Mouse (Mus musculus) heart, postnatal 14 days (tissue): ENCODE data around the gene Epsti1. TPM values are rescaled to one million over a fixed set of nuclear protein-coding genes. Genes with fewer than 3 reads are reported as not detected.

ENCODE experiments used
- DNase-seq, 2 experiments: peaks; one replicate each; pipeline ENCODE4 v3.0.0; 2021 to 2022
- intact Hi-C: fragments of 180-260 bp; cut with DNase I; formaldehyde crosslinking; loops from one replicate; pipeline ENCODE4 v1.15.1; 2025
- total RNA-seq, 2 experiments: library from RNA; stranded (reverse); gene quantifications; 2 replicates each; pipeline ENCODE4 v1.2.3; 2021

Gene Epsti1
- total RNA-seq, 2 experiments from 2014 or later: 0.76 to 1.0 TPM

- intact Hi-C loops: loop anchor here (10.0 kb wide), 1 partner anchor 363 kb away; no protein-coding TSS in a partner anchor
- DNase-seq: no peak
Measured at GRCm38 (mm10) chr14:77921641-77922040, 17.6 kb downstream of the Epsti1 start.

GRCm38 (mm10) chr14:77923076-77923865 lies 19.2 kb downstream of the Epsti1 start:
- intact Hi-C loops: loop anchor here (10.0 kb wide), 1 partner anchor 362 kb away; no protein-coding TSS in a partner anchor
- no peak for DNase-seq

GRCm38 (mm10) chr14:77925414-77925813 lies 21.4 kb downstream of the Epsti1 start:
- DNase-seq: no peak
- intact Hi-C loops: loop anchor here (5.0 to 10.0 kb wide), 2 partner anchors 359 to 873 kb away; no protein-coding TSS in a partner anchor

GRCm38 (mm10) chr14:77926718-77927117 lies 22.7 kb downstream of the Epsti1 start:
- intact Hi-C loops: loop anchor here (5.0 to 10.0 kb wide), 2 partner anchors 358 to 874 kb away; no protein-coding TSS in a partner anchor
- DNase-seq: peak; percentile 9 to 54

GRCm38 (mm10) chr14:77928021-77928420 lies 24.0 kb downstream of the Epsti1 start:
- intact Hi-C loops: loop anchor here (1.0 to 10.0 kb wide), 3 partner anchors 357 to 876 kb away; no protein-coding TSS in a partner anchor
- DNase-seq: peak; percentile 64 to 83

- DNase-seq: no peak
- intact Hi-C loops: loop anchor here (1.0 to 10.0 kb wide), 3 partner anchors 356 to 876 kb away; no protein-coding TSS in a partner anchor
Measured at GRCm38 (mm10) chr14:77928653-77929052, 24.6 kb downstream of the Epsti1 start.

GRCm38 (mm10) chr14:77929139-77929678 lies 25.2 kb downstream of the Epsti1 start:
- intact Hi-C loops: loop anchor here (5.0 to 10.0 kb wide), 2 partner anchors 356 to 877 kb away; no protein-coding TSS in a partner anchor
- DNase-seq: no peak

- intact Hi-C loops: no loop called here
Measured at GRCm38 (mm10) chr14:77932150-77933047, 28.4 kb downstream of the Epsti1 start.

GRCm38 (mm10) chr14:77933243-77933642 lies 29.2 kb downstream of the Epsti1 start:
- intact Hi-C loops: no loop called here

More at GRCm38 (mm10) chr14:77932150-77933047, 28.4 kb downstream of the Epsti1 start:
- no peak for DNase-seq

GRCm38 (mm10) chr14:77934431-77934830 lies 30.4 kb downstream of the Epsti1 start:
- DNase-seq: no peak
- intact Hi-C loops: no loop called here

More at GRCm38 (mm10) chr14:77933243-77933642, 29.2 kb downstream of the Epsti1 start:
- DNase-seq: peak in 1 of 2 experiments; percentile 6

GRCm38 (mm10) chr14:77941105-77941504 lies 37.1 kb downstream of the Epsti1 start:
- intact Hi-C loops: no loop called here
- DNase-seq: no peak

GRCm38 (mm10) chr14:77942235-77942634 lies 38.2 kb downstream of the Epsti1 start:
- no peak for DNase-seq
- intact Hi-C loops: no loop called here

- DNase-seq: no peak
- intact Hi-C loops: no loop called here
Measured at GRCm38 (mm10) chr14:77942793-77943558, 38.9 kb downstream of the Epsti1 start.

- DNase-seq: no peak
Measured at GRCm38 (mm10) chr14:77961741-77962140, 57.7 kb downstream of the Epsti1 start.

GRCm38 (mm10) chr14:77963525-77963924 lies 59.5 kb downstream of the Epsti1 start:
- DNase-seq: no peak
- intact Hi-C loops: no loop called here

More at GRCm38 (mm10) chr14:77961741-77962140, 57.7 kb downstream of the Epsti1 start:
- intact Hi-C loops: no loop called here

GRCm38 (mm10) chr14:77971355-77971754 lies 67.3 kb downstream of the Epsti1 start:
- DNase-seq: no peak
- intact Hi-C loops: no loop called here

GRCm38 (mm10) chr14:77974221-77974620 lies 70.2 kb downstream of the Epsti1 start:
- intact Hi-C loops: no loop called here

GRCm38 (mm10) chr14:77975702-77976101 lies 71.7 kb downstream of the Epsti1 start:
- intact Hi-C loops: no loop called here
- DNase-seq: no peak

More at GRCm38 (mm10) chr14:77974221-77974620, 70.2 kb downstream of the Epsti1 start:
- DNase-seq: no peak

- no peak for DNase-seq
- intact Hi-C loops: no loop called here
Measured at GRCm38 (mm10) chr14:77981516-77981915, 77.5 kb downstream of the Epsti1 start.
